Mouse (Mus musculus) left cerebral cortex, postnatal 25 days (tissue): ENCODE measurements at regions not wholly inside any gene's neighbourhood (a gene's known extent, or its start where the extent isn't known, plus 50 kb on each side); places are given as distances from the start of the nearest gene placed in this dataset.

ENCODE experiments used
- DNase-seq, 2 experiments: peaks; one replicate each; pipeline ENCODE4 v3.0.0; 2022; ENCODE audit warnings: low spot score in 2 of 2, mixed read lengths in 1 of 2
- intact Hi-C: fragments of 180-260 bp; cut with DNase I; formaldehyde crosslinking; loops from one replicate; pipeline ENCODE4 v1.15.1; 2025

DNA sequence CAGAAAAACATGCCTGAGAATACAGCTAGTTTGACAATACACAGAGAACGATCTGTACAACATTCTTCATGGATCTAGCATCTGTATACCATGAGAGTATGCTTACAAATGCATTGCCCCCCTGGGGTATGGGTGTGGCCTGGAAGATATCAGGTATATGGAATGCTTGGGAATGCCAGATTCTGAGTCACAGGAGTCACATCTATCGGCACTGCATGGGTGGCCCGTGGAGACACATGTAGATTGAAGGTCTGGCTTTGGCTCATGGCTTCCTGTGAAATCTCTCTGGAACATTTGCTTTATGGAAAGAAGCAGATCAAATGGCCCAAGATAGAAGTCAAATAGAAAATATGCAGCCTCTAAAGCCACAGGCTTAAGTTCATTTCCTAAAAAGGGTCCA lies 59.6 kb downstream of the Kcne4 start:
- intact Hi-C loops: no loop called here
- no peak for DNase-seq

DNA sequence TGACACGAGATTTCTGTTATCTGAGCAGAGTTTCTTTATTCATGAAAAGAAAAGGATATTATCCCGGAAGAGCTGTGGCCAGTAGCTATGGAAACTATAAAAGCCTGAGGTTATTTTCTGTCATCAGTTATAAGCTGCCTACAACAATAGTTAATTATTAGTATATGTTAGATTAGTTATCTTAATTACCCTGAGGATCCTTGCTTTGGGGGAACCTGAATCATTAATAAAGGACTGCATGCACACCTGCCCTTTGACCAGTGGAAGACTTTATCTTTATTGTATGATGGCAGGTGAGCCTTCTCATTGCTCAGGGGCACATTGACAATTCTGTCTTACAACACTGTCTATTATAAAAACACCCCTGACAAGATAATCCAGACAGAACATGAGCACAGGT lies 62.7 kb downstream of the Kcne4 start:
- intact Hi-C loops: no loop called here
- DNase-seq: no peak

GRCm38 (mm10) chr1:78882455-78882854 lies 65.9 kb downstream of the Kcne4 start:
- peak in 1 of 2 experiments; percentile 45 for DNase-seq
- intact Hi-C loops: no loop called here

- no peak for DNase-seq
- intact Hi-C loops: no loop called here
Measured at GRCm38 (mm10) chr1:78889241-78889640, 72.7 kb downstream of the Kcne4 start.

DNA sequence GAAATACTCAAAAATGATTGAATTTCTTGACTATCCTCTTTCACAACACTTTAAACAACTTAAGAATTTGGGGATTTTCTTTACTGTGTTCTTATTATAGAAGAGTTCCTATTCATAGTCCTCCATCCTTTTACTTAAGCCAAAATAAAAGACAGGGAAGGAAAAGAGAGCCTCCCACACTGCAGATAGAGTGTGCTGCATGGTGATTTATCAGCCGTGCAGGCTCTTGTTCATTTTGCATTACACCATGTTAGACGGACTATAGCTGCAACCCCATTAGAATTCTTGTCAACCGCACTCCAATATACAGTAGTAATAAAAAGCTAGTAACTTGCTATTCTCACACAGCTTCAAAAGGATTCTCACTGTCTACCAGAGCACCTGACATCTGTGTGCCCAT lies 74.8 kb downstream of the Kcne4 start:
- intact Hi-C loops: no loop called here
- DNase-seq: peak in 1 of 2 experiments; percentile 62

GRCm38 (mm10) chr1:78894301-78894700 lies 77.7 kb downstream of the Kcne4 start:
- DNase-seq: no peak
- intact Hi-C loops: no loop called here

DNA sequence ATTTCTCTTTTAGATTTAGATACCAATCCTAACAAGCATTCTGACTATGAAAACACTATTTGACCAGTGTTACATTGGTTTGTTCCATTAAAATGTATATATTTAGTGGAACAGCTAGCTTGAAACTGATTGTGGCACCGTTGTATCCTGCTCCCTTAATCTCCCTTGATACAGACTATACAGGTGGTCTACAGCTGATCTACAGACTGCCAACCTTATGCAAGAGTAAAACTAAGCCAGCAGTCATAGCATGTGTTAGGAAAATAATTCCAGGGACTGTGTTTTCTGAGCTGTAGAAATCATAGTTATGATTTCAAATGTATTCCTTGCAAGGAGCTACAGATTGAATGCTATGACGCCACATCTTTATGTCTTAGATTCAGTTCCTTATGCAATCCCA lies 78.6 kb downstream of the Kcne4 start:
- intact Hi-C loops: no loop called here
- no peak for DNase-seq

- intact Hi-C loops: no loop called here
- no peak for DNase-seq
Measured at GRCm38 (mm10) chr1:78907591-78907990, 91.0 kb downstream of the Kcne4 start.

GRCm38 (mm10) chr1:78907991-78908390 lies 91.4 kb downstream of the Kcne4 start:
- intact Hi-C loops: no loop called here
- DNase-seq: no peak

- intact Hi-C loops: no loop called here
- no peak for DNase-seq
Measured at GRCm38 (mm10) chr1:78913791-78914190, 97.2 kb downstream of the Kcne4 start.

DNA sequence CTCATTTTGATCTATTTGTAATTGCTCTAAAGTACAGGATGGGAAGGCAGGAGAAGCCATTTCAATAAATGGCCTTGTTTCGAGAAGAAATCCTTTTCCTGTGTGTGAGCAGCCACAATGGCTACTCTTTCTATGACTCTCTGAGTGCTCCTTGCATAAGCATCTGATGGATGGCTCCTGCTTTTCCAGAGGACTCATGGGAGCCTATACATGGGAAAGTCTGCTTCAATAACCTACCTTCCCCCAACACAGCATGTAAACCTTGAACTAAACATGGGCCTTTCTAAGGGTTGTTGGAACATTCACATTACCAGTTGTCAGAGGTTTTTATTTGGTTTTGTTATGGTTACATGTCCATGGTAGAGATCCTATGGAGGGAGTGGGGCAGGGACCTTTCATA lies 103.3 kb downstream of the Kcne4 start:
- DNase-seq: no peak
- intact Hi-C loops: no loop called here

GRCm38 (mm10) chr1:78929975-78930374 lies 113.4 kb downstream of the Kcne4 start:
- no peak for DNase-seq
- intact Hi-C loops: no loop called here

DNA sequence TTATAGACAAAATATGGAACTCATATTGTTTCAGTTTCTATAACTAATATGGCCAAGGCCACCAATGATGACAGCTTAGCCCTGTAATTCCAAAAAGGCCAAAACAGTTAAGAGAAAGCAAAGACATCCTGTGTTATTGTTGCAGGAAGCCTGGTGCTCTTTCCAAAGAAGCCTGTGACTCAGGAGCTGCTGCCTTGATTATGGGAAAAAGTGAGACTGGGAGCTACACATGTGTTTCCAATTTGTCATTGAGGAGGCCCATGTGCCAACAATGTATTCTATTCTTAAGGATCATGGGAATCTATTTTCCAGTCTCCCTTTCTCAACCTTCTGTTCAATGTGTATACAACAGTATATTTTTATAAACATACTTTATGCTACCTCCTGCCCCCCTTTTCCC lies 123.3 kb downstream of the Kcne4 start:
- no peak for DNase-seq
- intact Hi-C loops: no loop called here

DNA sequence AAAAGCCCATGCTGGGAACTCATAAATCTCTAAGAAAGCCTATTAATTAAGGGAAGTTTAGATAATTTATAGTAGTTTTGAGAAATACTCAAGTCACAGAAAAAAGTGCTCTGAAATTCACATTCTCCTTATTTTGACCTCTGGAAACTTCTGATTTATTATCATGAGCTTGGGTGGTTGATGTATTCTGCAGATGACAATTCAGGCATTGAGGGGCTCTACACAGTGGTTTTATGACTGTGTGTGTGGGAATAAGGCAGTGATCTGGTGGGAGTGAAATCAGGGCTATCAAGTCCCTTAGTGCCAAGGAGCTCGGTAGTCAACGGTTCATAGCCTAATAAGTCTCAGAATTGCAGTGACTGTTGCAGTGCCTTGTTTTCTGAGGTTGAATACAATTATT lies 129.0 kb downstream of the Kcne4 start:
- intact Hi-C loops: no loop called here
- DNase-seq: no peak

GRCm38 (mm10) chr1:78980051-78980450 lies 163.5 kb downstream of the Kcne4 start:
- intact Hi-C loops: no loop called here
- peak; percentile 3 to 12 for DNase-seq
